Mouse (Mus musculus): ENCODE results near the gene Serpinb1c. TPM values are rescaled to one million over a fixed set of nuclear protein-coding genes. Genes with fewer than 3 reads are reported as not detected.
"Not testable (repeated sequence)": the region's sequence is repeated elsewhere in the genome, so short reads cannot be mapped to it uniquely, and the experiment has no call there.

The Serpinb1c gene
- not detected in 2 replicates for total RNA-seq (2012; rRNA removed)
- not detected for polyA plus RNA-seq (2012; ENCODE audit: insufficient read depth in 1 of 2, insufficient read length in 2 of 2, low read depth in 1 of 2, low replicate concordance in 2 of 2, missing spikeins in 1 of 2)

GRCm38 (mm10) chr13:32898111-32898510, at the start of gene Serpinb1c:
Serpinb1c (minus strand) TSS chr13:32898211.
- TF ChIP-seq UBTF (IDR thresholded peaks at IDR 0.05; ENCODE audit: borderline replicate concordance, insufficient read depth, low read depth, low read length) (no peak), RAD21 (IDR thresholded peaks at IDR 0.05; ENCODE audit: low read depth, low read length) (no peak), E2F4 (IDR thresholded peaks at IDR 0.05; ENCODE audit: borderline replicate concordance, low read depth, low read length) (no peak), CHD1 (IDR thresholded peaks at IDR 0.05; ENCODE audit: low read depth, low read length) (no peak), EP300 (IDR thresholded peaks at IDR 0.05; ENCODE audit: low read depth in 1 of 2, low read length in 2 of 2) (no peak), JUND (IDR thresholded peaks at IDR 0.05; ENCODE audit: low read depth, low read length) (no peak), RCOR1 (IDR thresholded peaks at IDR 0.05; ENCODE audit: low read depth, low read length) (no peak), MXI1 (IDR thresholded peaks at IDR 0.05; ENCODE audit: low read depth, low read length) (no peak), POLR2AphosphoS5 (IDR thresholded peaks at IDR 0.05; ENCODE audit: borderline replicate concordance, low read depth, low read length) (no peak), USF2 (IDR thresholded peaks at IDR 0.05; ENCODE audit: borderline replicate concordance in 1 of 2, insufficient read depth in 1 of 2, low read depth in 1 of 2, low read length in 2 of 2) (no peak), GABPA (IDR thresholded peaks at IDR 0.05; ENCODE audit: low read depth, low read length) (no peak), ZKSCAN1 (IDR thresholded peaks at IDR 0.05; ENCODE audit: low read depth, low read length) (no peak), POLR2A (IDR thresholded peaks at IDR 0.05; ENCODE audit: control insufficient read depth in 1 of 2, insufficient read depth in 1 of 2, low read depth in 1 of 2, low read length in 2 of 2, poor library complexity in 1 of 2) (no peak), MYB (IDR thresholded peaks at IDR 0.05; ENCODE audit: low read depth, low read length) (no peak), USF1 (IDR thresholded peaks at IDR 0.05; ENCODE audit: low read depth, low read length) (no peak), ELF1 (IDR thresholded peaks at IDR 0.05; ENCODE audit: low read depth, low read length) (no peak)
- Histone ChIP-seq H3K79me2 (ENCODE audit: control insufficient read depth, insufficient read depth, low read length, poor library complexity) (no peaks in the 10 kb centered on the region), H3K36me3 (ENCODE audit: control insufficient read depth in 1 of 2, insufficient read depth in 2 of 2, low read length in 2 of 2) (no peaks in the 10 kb centered on the region), H3K4me1 (ENCODE audit: control insufficient read depth in 1 of 2, insufficient read depth in 2 of 2, low read length in 2 of 2) (no peaks in the 10 kb centered on the region), H3K4me3 (ENCODE audit: control insufficient read depth in 1 of 2, insufficient read depth in 1 of 2, low read depth in 2 of 2, low read length in 2 of 2) (no peak within 1 kb of the TSS), H3K9ac (ENCODE audit: control insufficient read depth, low read depth, low read length, poor library complexity, severe bottlenecking) (no peak within 1 kb of the TSS), H3K27ac (ENCODE audit: control insufficient read depth, low read depth, low read length) (no peak within 1 kb of the TSS), H3K9me3 (replicated peaks; ENCODE audit: insufficient read depth, low read length) (no peaks in the 10 kb centered on the region), H3K27me3 (ENCODE audit: control insufficient read depth in 1 of 2, insufficient read depth in 2 of 2, low read length in 2 of 2) (peaks cover 1 to 6% of the 10 kb centered on the region in 2 experiments; a peak in 3 of 4 replicates)
- no peak for DNase-seq (ENCODE audit: low read depth, low spot score)

GRCm38 (mm10) chr13:32939191-32939590, 41.2 kb upstream of the Serpinb1c start:
- H3K4me1 ChIP-seq (ENCODE audit: control insufficient read depth in 1 of 2, insufficient read depth in 2 of 2, low read length in 2 of 2); H3K27me3 ChIP-seq (ENCODE audit: control insufficient read depth in 1 of 2, insufficient read depth in 2 of 2, low read length in 2 of 2); H3K9me3 ChIP-seq (replicated peaks; ENCODE audit: insufficient read depth, low read length); H3K79me2 ChIP-seq (ENCODE audit: control insufficient read depth, insufficient read depth, low read length, poor library complexity); H3K27ac ChIP-seq (ENCODE audit: control insufficient read depth, low read depth, low read length); DNase-seq (ENCODE audit: low read depth, low spot score); H3K4me3 ChIP-seq (ENCODE audit: control insufficient read depth in 1 of 2, insufficient read depth in 1 of 2, low read depth in 2 of 2, low read length in 2 of 2); H3K9ac ChIP-seq (ENCODE audit: control insufficient read depth, low read depth, low read length, poor library complexity, severe bottlenecking); H3K36me3 ChIP-seq (ENCODE audit: control insufficient read depth in 1 of 2, insufficient read depth in 2 of 2, low read length in 2 of 2): not testable (repeated sequence)

GRCm38 (mm10) chr13:32938275-32938674, 40.3 kb upstream of the Serpinb1c start:
- H3K27ac ChIP-seq (ENCODE audit: control insufficient read depth, low read depth, low read length); H3K9me3 ChIP-seq (replicated peaks; ENCODE audit: insufficient read depth, low read length); H3K9ac ChIP-seq (ENCODE audit: control insufficient read depth, low read depth, low read length, poor library complexity, severe bottlenecking); H3K79me2 ChIP-seq (ENCODE audit: control insufficient read depth, insufficient read depth, low read length, poor library complexity); DNase-seq (ENCODE audit: low read depth, low spot score); H3K27me3 ChIP-seq (ENCODE audit: control insufficient read depth in 1 of 2, insufficient read depth in 2 of 2, low read length in 2 of 2); H3K4me1 ChIP-seq (ENCODE audit: control insufficient read depth in 1 of 2, insufficient read depth in 2 of 2, low read length in 2 of 2); H3K36me3 ChIP-seq (ENCODE audit: control insufficient read depth in 1 of 2, insufficient read depth in 2 of 2, low read length in 2 of 2); H3K4me3 ChIP-seq (ENCODE audit: control insufficient read depth in 1 of 2, insufficient read depth in 1 of 2, low read depth in 2 of 2, low read length in 2 of 2): not testable (repeated sequence)

All from MEL (cell line).